Mouse (Mus musculus) ES-CJ7 (cell line): ENCODE results near the gene Nr2e3.
"Not testable (repeated sequence)": the region's sequence is repeated elsewhere in the genome, so short reads cannot be mapped to it uniquely, and the experiment has no call there.

Source experiments
- DNase-seq: peaks from one replicate; pipeline ENCODE4 v3.0.0; 2011; ENCODE audit warnings: low read depth, low spot score

The Nr2e3 gene

GRCm38 (mm10) chr9:59951001-59951750, 9.3 kb downstream of the Nr2e3 start:
- DNase-seq: no peak

GRCm38 (mm10) chr9:59949981-59950380, 10.5 kb downstream of the Nr2e3 start:
- no peak for DNase-seq

DNA sequence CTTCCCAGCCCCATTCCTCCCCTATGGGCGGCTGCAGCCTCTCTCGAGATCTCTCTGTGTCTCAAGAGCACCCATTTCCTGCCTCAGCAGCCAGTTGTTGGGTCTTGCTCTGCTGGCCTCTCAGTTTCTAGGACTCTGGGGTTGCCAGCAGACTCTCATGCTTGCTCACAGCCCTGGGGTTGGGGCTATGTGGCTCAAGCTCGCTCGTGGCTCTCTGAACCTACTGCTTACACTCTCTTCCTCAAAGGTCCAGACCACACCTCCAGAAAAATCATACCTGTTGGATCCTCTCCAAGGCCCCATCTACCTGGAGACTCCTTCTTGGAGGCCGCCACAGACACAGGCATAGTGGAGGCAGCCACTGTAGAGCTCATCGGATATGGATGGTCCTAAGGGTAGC, 10.9 kb downstream of the Nr2e3 start:
- no peak for DNase-seq

DNA sequence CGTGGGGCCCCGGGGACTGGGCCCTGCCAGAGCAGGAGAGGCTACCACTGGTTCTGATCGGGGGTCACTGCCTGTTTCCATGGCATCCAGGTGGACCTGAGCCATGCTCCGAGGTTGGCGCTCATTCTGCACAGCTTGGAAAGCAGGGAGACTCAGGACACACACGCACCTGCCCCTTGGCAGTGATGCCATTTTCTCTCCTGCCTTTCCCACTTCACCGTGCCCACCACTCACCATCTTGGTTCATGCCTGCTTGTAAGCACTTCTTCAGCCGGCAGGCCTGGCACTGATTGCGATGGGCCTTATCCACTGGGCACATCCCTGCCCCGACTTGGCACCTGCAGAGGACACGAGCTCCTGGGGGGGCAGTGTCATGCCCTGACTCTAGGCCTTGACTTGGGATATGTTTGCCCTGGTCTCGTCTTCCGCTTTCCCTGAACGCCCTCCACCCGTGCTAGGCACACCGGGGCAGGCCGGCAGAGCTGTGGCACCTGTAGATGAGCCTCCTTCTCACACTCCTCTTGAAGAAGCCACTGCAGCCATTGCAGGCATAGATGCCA, 11.7 kb downstream of the Nr2e3 start:
- DNase-seq: no peak

- DNase-seq: no peak
These were observed 12.2 kb downstream of the Nr2e3 start for GRCm38 (mm10) chr9:59948226-59948625.

GRCm38 (mm10) chr9:59947271-59947670, 13.2 kb downstream of the Nr2e3 start:
- DNase-seq: no peak

DNA sequence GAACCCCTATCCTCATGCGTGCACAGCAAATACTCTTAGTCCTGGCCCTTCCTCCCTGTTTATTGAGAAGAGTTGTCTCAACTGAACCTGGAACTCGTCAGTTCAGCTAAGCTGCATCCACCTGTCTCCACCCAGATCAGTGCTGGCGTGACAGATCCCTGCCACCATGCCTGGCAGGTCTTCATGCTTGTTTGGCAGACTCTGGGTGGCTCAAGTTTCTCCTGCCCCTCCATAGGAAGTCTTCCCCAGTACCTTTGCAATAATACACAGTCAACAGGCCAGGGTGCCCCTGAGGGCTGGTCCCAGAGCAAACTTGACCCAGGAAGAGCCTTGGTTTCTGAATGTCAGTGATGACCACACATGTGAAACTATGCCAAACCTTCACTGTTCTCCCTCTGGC, 15.2 kb downstream of the Nr2e3 start:
- DNase-seq: no peak

GRCm38 (mm10) chr9:59943826-59944225, 16.6 kb downstream of the Nr2e3 start:
- no peak for DNase-seq

GRCm38 (mm10) chr9:59942501-59943085, 17.9 kb downstream of the Nr2e3 start:
- DNase-seq: no peak

DNA sequence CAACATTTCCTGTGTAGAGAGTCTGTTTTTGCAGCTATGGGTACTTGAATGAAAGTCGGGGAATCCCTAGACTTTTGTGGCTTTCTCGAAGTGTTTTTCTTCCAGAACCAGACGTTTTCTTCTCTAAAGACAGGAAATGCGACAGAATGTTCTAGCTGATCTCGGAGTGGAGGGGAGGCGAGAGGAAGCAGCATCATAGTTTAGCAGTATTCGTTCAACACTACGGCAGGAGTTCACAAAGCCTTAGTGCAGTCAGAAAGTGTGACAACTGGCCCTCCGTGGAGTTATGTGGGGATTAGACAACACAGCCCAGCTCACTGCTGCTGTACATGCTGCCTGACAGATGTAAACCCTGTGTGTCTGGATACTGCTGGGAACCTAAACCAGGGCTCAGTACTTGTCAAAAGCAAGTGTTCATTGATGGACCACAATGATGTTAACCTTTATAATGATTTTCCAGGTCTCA, 18.5 kb downstream of the Nr2e3 start:
- DNase-seq: no peak

DNA sequence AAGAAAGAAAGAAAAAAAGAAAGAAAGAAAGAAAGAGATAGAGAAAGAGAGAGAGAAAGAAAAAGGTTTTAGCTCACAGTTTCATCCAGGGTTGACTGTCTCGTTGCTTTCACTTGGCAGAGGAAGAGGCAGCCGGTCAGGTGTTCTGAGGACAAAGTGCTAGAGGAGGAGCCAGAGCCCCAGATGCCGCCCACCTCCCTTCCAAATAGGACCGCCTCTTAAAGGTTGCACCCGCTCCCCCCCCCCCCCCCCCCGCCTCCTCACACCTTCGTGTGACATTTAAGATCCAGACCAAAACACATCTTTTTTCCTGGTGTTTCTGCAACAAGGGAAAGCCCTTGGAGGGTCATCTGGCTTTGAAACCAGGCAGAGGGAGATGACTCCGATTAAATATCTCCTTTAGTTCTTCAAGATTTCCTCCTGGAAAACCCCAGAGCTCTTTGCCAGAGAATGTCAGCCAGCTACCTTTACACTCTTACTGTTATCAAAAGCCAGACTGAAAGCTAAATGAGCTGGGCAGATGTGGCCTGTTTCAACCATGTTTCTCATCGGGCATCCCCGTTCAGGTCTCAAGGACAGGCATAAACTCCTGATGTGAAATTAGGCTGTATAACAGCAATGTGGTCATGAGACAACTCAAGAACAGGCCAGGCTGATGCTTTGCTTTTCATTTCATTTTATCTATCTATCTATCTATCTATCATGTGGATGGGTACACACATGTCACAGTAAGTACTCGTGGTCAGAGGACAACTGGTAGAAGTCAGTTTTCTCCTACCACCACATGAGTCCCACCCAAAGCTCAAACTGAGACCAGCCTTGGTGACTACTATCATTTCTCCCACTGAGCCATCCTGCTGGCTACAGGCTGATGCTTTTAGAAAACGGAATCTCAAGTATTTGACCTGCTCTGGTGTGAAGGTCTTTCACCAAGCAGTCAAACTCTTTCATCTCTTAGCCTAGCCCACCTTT, 19.3 kb downstream of the Nr2e3 start:
- no peak for DNase-seq

DNA sequence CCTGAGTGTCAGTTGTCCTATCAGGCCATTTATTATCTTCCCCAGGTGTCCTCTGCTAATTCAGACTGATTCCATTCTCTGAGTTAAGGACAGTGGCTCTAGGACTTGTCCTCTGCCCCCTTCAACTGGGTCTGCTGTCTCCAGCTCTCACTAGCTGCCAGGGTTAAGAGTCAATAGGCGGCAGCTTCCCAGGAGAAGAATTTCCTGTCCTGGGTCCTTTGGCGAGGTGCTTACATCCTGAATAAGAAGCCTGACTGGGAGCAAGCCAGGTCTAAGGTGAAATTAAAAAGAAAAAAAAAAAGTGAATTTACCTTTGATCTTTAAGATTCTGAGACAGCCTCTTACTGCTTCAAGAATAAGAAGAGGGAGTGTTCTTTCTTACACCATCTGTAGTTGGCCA, 20.8 kb downstream of the Nr2e3 start:
- DNase-seq: no peak

DNA sequence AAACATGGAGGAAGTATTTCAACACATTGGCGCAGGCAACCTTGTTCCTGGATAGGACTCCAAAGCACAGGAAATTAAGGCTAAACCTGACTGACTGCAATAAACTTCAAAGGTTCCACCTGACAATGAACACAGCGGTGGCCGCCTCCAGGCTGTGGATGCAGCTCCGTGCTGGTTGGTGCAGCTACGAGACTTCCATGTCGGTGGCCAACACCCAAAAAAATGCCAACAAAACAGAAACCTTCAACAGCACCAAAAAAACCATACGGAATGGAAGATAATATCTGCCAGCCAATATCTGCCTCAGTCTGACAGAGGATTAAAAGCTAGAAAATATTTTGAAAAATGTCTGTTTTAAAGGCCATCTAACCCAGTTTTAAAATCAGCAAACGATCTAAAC, 21.9 kb downstream of the Nr2e3 start:
- no peak for DNase-seq

DNA sequence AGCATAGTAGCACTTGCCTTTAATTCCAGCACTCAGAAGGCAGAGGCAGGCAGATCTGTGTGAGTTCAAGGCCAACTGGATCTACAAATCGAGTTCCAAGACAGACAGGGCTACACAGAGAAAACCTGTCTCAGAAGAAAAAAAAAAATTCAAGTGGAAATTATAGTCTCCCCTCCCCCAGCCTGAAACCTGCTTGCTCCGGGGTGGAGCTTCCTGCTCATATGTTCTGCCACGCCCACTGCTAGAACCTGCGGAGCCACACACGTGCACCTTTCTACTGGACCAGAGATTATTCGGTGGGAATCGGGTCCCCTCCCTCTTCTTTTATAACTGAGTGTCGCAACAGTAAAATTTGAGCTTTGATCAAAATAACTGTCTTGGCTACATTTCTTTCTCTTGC, 24.6 kb downstream of the Nr2e3 start:
- DNase-seq: not testable (repeated sequence)

- DNase-seq: no peak
These were observed 30.2 kb downstream of the Nr2e3 start for GRCm38 (mm10) chr9:59930248-59930647.

- no peak for DNase-seq
These were observed 45.7 kb downstream of the Nr2e3 start for GRCm38 (mm10) chr9:59914761-59915160.

GRCm38 (mm10) chr9:59903382-59903781, 57.1 kb downstream of the Nr2e3 start:
- no peak for DNase-seq
